Mouse (Mus musculus): ENCODE measurements around the gene AU022751. TPM values are rescaled to one million over a fixed set of nuclear protein-coding genes. Genes with fewer than 3 reads are reported as not detected.

The AU022751 gene
- polyA plus RNA-seq (2014; fragmentation: Illumina TruSeq; extraction: RNeasy Lipid Tissue Mini Kit (QIAGEN cat#74804); ENCODE audit: low read depth, low replicate concordance): not detected

DNA sequence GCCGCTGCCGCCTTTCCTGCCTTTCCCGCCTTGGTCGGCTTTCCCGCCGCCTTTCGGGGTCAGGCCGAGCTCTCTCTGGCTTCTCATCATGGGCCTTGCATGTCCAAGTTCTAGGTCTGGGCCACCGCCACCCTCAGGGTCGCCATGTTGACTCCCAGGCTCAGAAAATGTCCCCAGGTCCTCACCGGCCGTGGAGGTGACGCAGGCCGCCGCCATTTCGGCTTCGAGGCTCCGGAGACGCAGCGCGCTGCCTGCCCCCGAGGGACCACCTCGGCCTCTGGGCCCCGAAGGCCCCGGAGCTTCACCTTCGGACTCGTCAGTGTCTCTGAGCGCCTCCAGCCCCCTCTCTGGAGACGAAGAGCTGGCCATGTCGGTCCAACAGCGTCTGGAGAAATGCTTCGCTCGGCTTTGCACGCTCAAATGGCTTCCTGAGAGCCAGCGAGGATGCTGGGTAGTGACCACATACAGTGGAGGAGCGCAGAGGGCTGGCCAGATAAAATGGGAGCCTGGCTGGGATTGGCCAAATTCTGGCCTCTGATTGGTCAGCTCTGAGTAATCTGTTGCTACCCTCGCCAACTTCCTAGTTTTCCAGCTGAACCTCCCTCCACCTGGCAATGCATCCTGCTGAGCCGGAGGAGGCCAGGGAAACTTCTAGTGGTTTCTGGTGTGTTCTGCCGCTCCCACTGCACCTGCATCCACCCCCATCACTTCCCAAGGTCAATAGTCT lies at the start of gene AU022751:
TSS of gene AU022751 (minus strand) at position 466 of the 727 bp plus-strand sequence.

DNA sequence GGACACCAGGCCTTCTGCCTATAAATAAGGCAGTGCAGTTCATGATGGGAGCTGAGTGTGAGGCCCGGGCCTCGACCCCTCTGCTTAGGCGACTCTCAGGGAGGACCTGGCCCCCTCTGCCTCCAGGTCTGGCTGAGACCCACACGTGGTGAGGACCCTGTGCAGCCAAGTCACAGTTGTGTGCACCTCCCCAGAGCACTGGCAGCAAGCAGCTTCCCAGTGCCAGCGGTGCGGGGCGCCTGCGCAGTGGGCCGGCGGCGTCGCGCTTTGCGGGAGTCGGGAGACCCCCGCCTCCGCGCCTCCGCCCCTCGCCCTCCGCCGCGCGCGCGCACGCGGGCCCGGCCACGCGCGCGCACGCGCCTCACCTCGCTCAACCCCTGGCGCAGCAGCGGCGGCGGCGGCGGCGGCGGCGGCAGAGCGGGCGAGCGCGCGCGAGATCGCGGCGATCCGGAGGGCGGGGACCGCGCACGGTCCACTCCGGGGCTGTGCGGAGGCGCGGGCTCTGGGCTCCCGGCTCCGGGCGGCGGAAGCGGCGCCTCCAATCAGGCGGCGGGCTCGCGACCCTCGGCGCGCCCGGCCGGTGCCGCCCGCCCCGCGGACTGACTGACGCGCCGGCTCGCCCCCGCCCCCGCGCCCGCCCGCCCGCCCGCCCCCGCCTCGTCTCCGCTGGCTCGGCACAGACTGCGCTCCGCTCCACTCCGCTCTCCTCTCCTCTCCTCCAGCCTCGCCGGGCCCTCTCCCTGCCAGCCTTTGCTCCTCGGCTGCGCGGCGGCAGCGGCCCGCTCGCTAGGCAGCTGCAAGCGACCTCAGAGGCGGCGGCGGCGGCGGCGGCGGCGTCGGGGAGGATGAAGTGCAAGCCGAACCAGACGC lies 35.9 kb downstream of the AU022751 start, which contains the start of gene Nudt11:
TSS of gene Nudt11 (plus strand) at position 388 of the 870 bp plus-strand sequence.

Other genes starting within 250 kb of the AU022751 start
- gene Nudt11, start 36.0 kb downstream of the AU022751 start, polyA plus RNA-seq (2014; fragmentation: Illumina TruSeq; extraction: RNeasy Lipid Tissue Mini Kit (QIAGEN cat#74804); ENCODE audit: low read depth, low replicate concordance): 0.29 TPM
- gene Nudt10, start 89.6 kb upstream of the AU022751 start, polyA plus RNA-seq (2014; fragmentation: Illumina TruSeq; extraction: RNeasy Lipid Tissue Mini Kit (QIAGEN cat#74804); ENCODE audit: low read depth, low replicate concordance): 0.29 TPM
- gene Bmp15, start 237.3 kb upstream of the AU022751 start, polyA plus RNA-seq (2014; fragmentation: Illumina TruSeq; extraction: RNeasy Lipid Tissue Mini Kit (QIAGEN cat#74804); ENCODE audit: low read depth, low replicate concordance): not detected

All from liver, adult 10 weeks (tissue).